In genomic region chr4:131132201-131132600, GRCm38 (mm10) we compare ENCODE assay signal across 28 mouse cellular contexts.
"Had no signal": no experiment of that assay in that cellular context is flagged by ENCODE, and none has a peak within 500 bp of the region (broad histone marks: within the 10 kb centered on the region; RNA-seq: fewer than 3 reads in every experiment).

No protein-coding gene starts in this region.

- H3K27me3 ChIP-seq: intestine, embryonic 15.5 days; limb, embryonic 12.5 days; liver, embryonic 13.5 days; liver, embryonic 15.5 days had no signal

- H3K36me3 ChIP-seq: heart, embryonic 10.5 days; heart, embryonic 12.5 days; hindbrain, embryonic 10.5 days; hindbrain, embryonic 12.5 days; intestine, embryonic 15.5 days; limb, embryonic 10.5 days; limb, embryonic 12.5 days; liver, embryonic 13.5 days; liver, embryonic 15.5 days had no signal

- H3K4me2 ChIP-seq: heart, embryonic 12.5 days; hindbrain, embryonic 12.5 days; hindbrain, embryonic 14.5 days; intestine, embryonic 15.5 days; limb, embryonic 12.5 days; liver, embryonic 11.5 days; liver, embryonic 13.5 days; liver, embryonic 15.5 days had no signal

- ATAC-seq: hindbrain, embryonic 16.5 days; inflammation-experienced regulatory T-cells, adult 6 months; intestine, embryonic 15.5 days; intestine, postnatal 0 days had no signal

- H3K4me1 ChIP-seq: heart, embryonic 12.5 days; hindbrain, embryonic 12.5 days; intestine, embryonic 15.5 days; liver, embryonic 13.5 days; liver, embryonic 15.5 days had no signal

- H3K4me3 ChIP-seq: gastrocnemius, adult 2 months; heart, embryonic 10.5 days; heart, embryonic 12.5 days; hindbrain, embryonic 10.5 days; hindbrain, embryonic 12.5 days; intestine, embryonic 15.5 days; layer of hippocampus, adult 2 months; left cerebral cortex, adult 2 months; limb, embryonic 10.5 days; limb, embryonic 12.5 days; liver, embryonic 13.5 days; liver, embryonic 15.5 days had no signal

- H3K27ac ChIP-seq: gastrocnemius, adult 2 months; heart, embryonic 10.5 days; hindbrain, embryonic 10.5 days; hindbrain, embryonic 12.5 days; hindbrain, embryonic 14.5 days; intestine, embryonic 15.5 days; layer of hippocampus, adult 2 months; left cerebral cortex, adult 2 months; limb, embryonic 10.5 days; limb, embryonic 12.5 days; liver, embryonic 13.5 days; liver, embryonic 15.5 days had no signal

- DNase-seq: gastrocnemius, adult 2 months; gastrocnemius, postnatal 10 days; gastrocnemius, postnatal 25 days; heart, adult 18-20 months; heart, postnatal 10 days; heart, postnatal 4 days; kidney, adult 18-20 months; kidney, adult 9 months; kidney, postnatal 10 days; kidney, postnatal 25 days; kidney, postnatal 4 days; liver; liver, embryonic 13.5 days had no signal

- H3K9me3 ChIP-seq: heart, embryonic 10.5 days; heart, embryonic 12.5 days; hindbrain, embryonic 10.5 days; hindbrain, embryonic 12.5 days; intestine, embryonic 15.5 days; limb, embryonic 10.5 days; limb, embryonic 12.5 days; liver, embryonic 13.5 days; liver, embryonic 15.5 days had no signal

- H3K9ac ChIP-seq: heart, embryonic 12.5 days; hindbrain, embryonic 12.5 days; hindbrain, embryonic 14.5 days; intestine, embryonic 15.5 days; limb, embryonic 12.5 days; liver, embryonic 13.5 days; liver, embryonic 15.5 days had no signal
